Mouse (Mus musculus) testis, adult 2 months (tissue): Measurements from ENCODE around the gene Opcml.

Experiments
- CTCF ChIP-seq: fragments of 200-500 bp; IDR thresholded peaks from 2 replicates; pipeline ENCODE4 v1.5.1; 2012; ENCODE audit warnings: low read depth, mild to moderate bottlenecking, inconsistent platforms, low read length, moderate library complexity; ENCODE audit not compliant: control insufficient read depth, insufficient read depth, insufficient replicate concordance
- POLR2A ChIP-seq: fragments of 200-500 bp; IDR thresholded peaks from 2 replicates; pipeline ENCODE4 v1.6.1; 2012; ENCODE audit warnings: low read depth, mild to moderate bottlenecking, inconsistent platforms, low read length, moderate library complexity; ENCODE audit not compliant: control insufficient read depth

DNA sequence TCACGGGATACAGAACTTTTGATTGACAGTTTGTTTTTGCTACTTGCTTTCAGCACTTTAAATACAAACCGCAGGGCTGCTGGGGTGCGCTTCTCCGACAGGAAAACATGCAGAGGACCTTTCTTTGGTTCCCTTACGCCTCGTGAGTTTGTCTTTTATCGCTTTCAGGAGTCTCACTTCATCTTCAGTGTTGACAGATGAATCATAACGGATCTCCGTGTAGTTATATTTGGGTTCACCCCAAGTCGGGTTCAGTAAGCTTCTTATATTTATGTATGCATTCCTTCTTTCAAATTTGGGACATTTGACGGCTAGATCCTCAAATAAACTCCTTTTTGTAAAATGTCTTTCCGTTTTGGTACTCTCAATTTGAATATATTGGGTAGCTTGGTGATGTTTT, 632.8 kb downstream of the Opcml start:
- TF ChIP-seq POLR2A, result no peak
- no peak for TF ChIP-seq CTCF
